Mouse (Mus musculus) forebrain, embryonic 14.5 days (tissue): ENCODE data around the gene Tmem212. TPM values are rescaled to one million over a fixed set of nuclear protein-coding genes. Genes with fewer than 3 reads are reported as not detected.

Source experiments
- ATAC-seq: fragments of 200-750 bp; cut with Nextera tagmentation; 2 replicates; pipeline ENCODE4 v1.8.0; 2017; ENCODE audit warnings: mild to moderate bottlenecking, moderate library complexity
- DNase-seq: peaks from one replicate; pipeline ENCODE4 v3.0.0-alpha.2; 2015; ENCODE audit warnings: low spot score
- H3K27ac ChIP-seq: fragments of 300-500 bp; sonication (generic); 2 replicates; pipeline ENCODE4 v1.5.1; 2014; ENCODE audit warnings: low read depth, mild to moderate bottlenecking, control low read depth, low read length, moderate library complexity
- H3K27me3 ChIP-seq: fragments of 300-500 bp; sonication (generic); replicated peaks from 2 replicates; pipeline ENCODE4 v1.6.1; 2014; ENCODE audit warnings: low read length, control low read depth, mixed read lengths; ENCODE audit not compliant: control insufficient read depth, insufficient read depth
- H3K36me3 ChIP-seq: fragments of 300-500 bp; sonication (generic); 2 replicates; pipeline ENCODE4 v1.6.1; 2014; ENCODE audit warnings: low read length, control low read depth; ENCODE audit not compliant: control insufficient read depth, insufficient read depth
- H3K4me1 ChIP-seq: fragments of 300-500 bp; sonication (generic); 2 replicates; pipeline ENCODE4 v1.6.1; 2014; ENCODE audit warnings: antibody characterized with exemption, low read length, control low read depth; ENCODE audit not compliant: control insufficient read depth, insufficient read depth
- H3K4me2 ChIP-seq: fragments of 300-500 bp; sonication (generic); 2 replicates; pipeline ENCODE4 v1.6.1; 2014; ENCODE audit warnings: mild to moderate bottlenecking, control low read depth, low read length
- H3K4me3 ChIP-seq: fragments of 300-500 bp; sonication (generic); 2 replicates; pipeline ENCODE4 v1.5.1; 2014; ENCODE audit warnings: low read depth, low read length, control low read depth
- H3K9ac ChIP-seq: fragments of 300-500 bp; sonication (generic); 2 replicates; pipeline ENCODE4 v1.6.1; 2014; ENCODE audit warnings: mild to moderate bottlenecking, low read length, control low read depth, moderate library complexity
- H3K9me3 ChIP-seq: fragments of 300-500 bp; sonication (generic); replicated peaks from 2 replicates; pipeline ENCODE4 v1.6.1; 2016; ENCODE audit warnings: low read length, control low read depth, mixed read lengths; ENCODE audit not compliant: control insufficient read depth
- WGBS: fragments of 180-500 bp; shearing (Covaris S2); extraction: QIAGEN DNeasy Blood & Tissue Kit; methylation state at CpG from one replicate; pipeline ENCODE4 v1.1.7; 2014; 5-methylcytosine and 5-hydroxymethylcytosine counted together
- polyA plus RNA-seq: library from polyadenylated mRNA; unstranded; fragments of >200 nt; fragmentation: Nextera tagmentation; extraction: Ambion mirVana; gene quantifications from 2 replicates; pipeline ENCODE4 v1.2.1, GENCODE M21; 2014

Tmem212 gene
- polyA plus RNA-seq, 1 experiment from 2014 or later: not detected

GRCm38 (mm10) chr3:27932391-27932790, 36.2 kb upstream of the Tmem212 start:
- ATAC-seq (no peak), DNase-seq (no peak)
- Histone ChIP-seq H3K4me1 (no peaks in the 10 kb centered on the region), H3K9ac (no peak overlapping the region), H3K9me3 (no peaks in the 10 kb centered on the region), H3K4me3 (no peak overlapping the region), H3K36me3 (no peaks in the 10 kb centered on the region), H3K27ac (no peak overlapping the region), H3K4me2 (no peak overlapping the region), H3K27me3 (no peaks in the 10 kb centered on the region)
- 92% methylated on average over 5 of the region's 5 CpGs for WGBS

DNA sequence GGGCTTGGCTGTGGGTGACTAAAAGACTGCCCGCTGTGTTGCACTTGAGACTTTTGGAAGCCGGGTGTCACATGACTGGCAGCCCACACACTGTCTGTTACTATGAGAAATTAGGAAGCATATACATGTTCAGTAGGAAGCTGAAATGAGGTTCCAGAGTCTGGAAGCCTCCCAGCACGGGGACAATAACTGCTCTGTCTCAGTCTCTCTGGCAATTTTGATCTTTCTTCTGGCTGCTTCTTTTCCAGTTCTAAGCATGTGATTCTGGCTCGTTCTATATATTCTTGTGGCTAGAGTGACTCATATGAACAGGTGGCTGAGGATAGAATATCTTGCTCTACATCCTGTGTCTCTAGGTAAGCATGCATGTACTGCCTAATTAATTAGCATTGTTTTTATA, 33.1 kb upstream of the Tmem212 start:
- no peak for DNase-seq
- H3K9ac ChIP-seq: no peak overlapping the region
- H3K4me3 ChIP-seq: no peak overlapping the region
- H3K4me1 ChIP-seq: no peaks in the 10 kb centered on the region
- H3K4me2 ChIP-seq: no peak overlapping the region
- 87% methylated on average over 4 of the region's 4 CpGs for WGBS
- H3K36me3 ChIP-seq: no peaks in the 10 kb centered on the region
- ATAC-seq: no peak
- no peaks in the 10 kb centered on the region for H3K27me3 ChIP-seq
- no peak overlapping the region for H3K27ac ChIP-seq
- H3K9me3 ChIP-seq: no peaks in the 10 kb centered on the region

- H3K4me1 ChIP-seq: no peaks in the 10 kb centered on the region
- ATAC-seq: no peak
- WGBS: 88% methylated on average over 3 of the region's 3 CpGs
- H3K9me3 ChIP-seq: no peaks in the 10 kb centered on the region; the same call in 1 of the 2 replicates
- no peaks in the 10 kb centered on the region for H3K27me3 ChIP-seq
- no peak for DNase-seq
- no peak overlapping the region for H3K9ac ChIP-seq
- H3K27ac ChIP-seq: no peak overlapping the region
- no peaks in the 10 kb centered on the region for H3K36me3 ChIP-seq
- H3K4me2 ChIP-seq: no peak overlapping the region
- H3K4me3 ChIP-seq: no peak overlapping the region
Observed at GRCm38 (mm10) chr3:27924037-27924436, 27.9 kb upstream of the Tmem212 start.

- no peaks in the 10 kb centered on the region for H3K36me3 ChIP-seq
- 90% methylated on average over 11 of the region's 11 CpGs for WGBS
- H3K9me3 ChIP-seq: no peaks in the 10 kb centered on the region; the same call in 1 of the 2 replicates
- no peak overlapping the region for H3K4me3 ChIP-seq
- no peak overlapping the region for H3K27ac ChIP-seq
- H3K4me2 ChIP-seq: no peak overlapping the region
- H3K27me3 ChIP-seq: no peaks in the 10 kb centered on the region
- ATAC-seq (no peak), DNase-seq (no peak)
- no peaks in the 10 kb centered on the region for H3K4me1 ChIP-seq
- H3K9ac ChIP-seq: no peak overlapping the region
Observed at GRCm38 (mm10) chr3:27921268-27922020, 25.3 kb upstream of the Tmem212 start.

DNA sequence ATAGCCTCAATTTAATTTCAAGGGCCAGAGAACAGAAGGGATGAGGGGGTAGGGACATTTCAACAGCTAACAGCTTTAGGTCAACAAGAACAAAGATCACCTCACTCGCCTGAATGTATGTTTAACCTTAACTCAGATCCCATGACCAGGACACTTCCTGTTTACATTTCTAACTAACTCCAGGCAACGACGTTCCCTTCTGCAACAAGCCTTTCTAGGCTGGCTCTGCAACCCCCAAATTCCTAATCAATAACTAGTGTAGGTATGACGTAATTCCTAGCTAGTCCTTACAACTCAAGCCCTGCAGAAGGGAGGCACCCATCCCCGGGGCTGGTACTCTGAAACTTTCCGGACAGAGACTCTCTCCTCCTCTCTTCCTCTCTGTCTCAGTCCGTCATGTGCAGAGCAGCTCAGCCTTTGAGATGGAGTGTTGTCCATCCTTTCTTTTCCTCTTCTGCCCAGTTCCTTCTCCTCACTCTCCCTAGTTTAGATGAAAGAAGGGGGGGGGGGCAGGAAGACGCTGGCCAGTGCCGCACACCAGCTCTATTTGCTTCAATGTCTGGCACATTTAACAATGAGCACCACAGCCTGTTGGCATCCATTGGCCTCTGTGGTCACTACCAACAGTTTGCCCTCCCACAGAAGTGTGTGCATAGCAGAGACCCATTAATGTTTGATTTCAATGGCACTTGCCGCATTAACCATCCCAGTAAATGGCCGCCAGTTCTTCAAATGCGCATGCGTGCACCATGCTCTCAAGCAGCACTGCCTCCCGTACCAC, 22.7 kb upstream of the Tmem212 start:
- no peak overlapping the region for H3K9ac ChIP-seq
- no peaks in the 10 kb centered on the region for H3K36me3 ChIP-seq
- WGBS: 94% methylated on average over 14 of the region's 14 CpGs

DNA sequence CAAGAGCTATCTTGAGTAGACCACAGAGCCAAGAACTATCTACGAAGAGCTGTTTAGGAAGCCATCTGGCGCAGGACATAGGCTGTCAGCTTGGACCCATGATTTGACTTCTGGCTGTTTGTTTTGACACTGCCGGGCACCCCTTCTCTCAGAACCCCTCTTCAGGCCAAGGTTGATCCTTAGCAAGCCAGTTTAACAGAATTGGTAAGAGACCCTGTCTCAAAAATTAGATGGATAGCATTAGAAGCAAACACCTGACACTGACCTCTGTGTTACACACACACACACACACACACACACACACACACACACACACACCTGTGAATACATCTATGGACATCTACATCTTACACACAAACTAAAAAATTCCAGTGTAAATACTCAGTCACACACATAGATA, 12.8 kb upstream of the Tmem212 start:
- ATAC-seq (no peak), DNase-seq (no peak)
- WGBS: 94% methylated on average over 3 of the region's 3 CpGs
- no peaks in the 10 kb centered on the region for H3K36me3 ChIP-seq
- H3K4me2 ChIP-seq: no peak overlapping the region
- no peak overlapping the region for H3K9ac ChIP-seq
- H3K27ac ChIP-seq: no peak overlapping the region
- H3K4me3 ChIP-seq: no peak overlapping the region
- H3K27me3 ChIP-seq: no peaks in the 10 kb centered on the region
- no peaks in the 10 kb centered on the region for H3K4me1 ChIP-seq
- no peaks in the 10 kb centered on the region; the same call in 1 of the 2 replicates for H3K9me3 ChIP-seq

More for the DNA sequence above, 22.7 kb upstream of the Tmem212 start:
- Histone ChIP-seq H3K4me1 (no peaks in the 10 kb centered on the region), H3K27ac (no peak overlapping the region), H3K4me2 (no peak overlapping the region), H3K9me3 (no peaks in the 10 kb centered on the region; the same call in 1 of the 2 replicates), H3K4me3 (no peak overlapping the region), H3K27me3 (no peaks in the 10 kb centered on the region)
- DNase-seq (no peak), ATAC-seq (no peak)

GRCm38 (mm10) chr3:27908316-27908715, 12.1 kb upstream of the Tmem212 start:
- no peak overlapping the region for H3K9ac ChIP-seq
- H3K9me3 ChIP-seq: no peaks in the 10 kb centered on the region; the same call in 1 of the 2 replicates
- H3K4me1 ChIP-seq: no peaks in the 10 kb centered on the region
- no peak overlapping the region for H3K4me3 ChIP-seq
- no peak overlapping the region for H3K27ac ChIP-seq
- H3K36me3 ChIP-seq: no peaks in the 10 kb centered on the region
- no peaks in the 10 kb centered on the region for H3K27me3 ChIP-seq
- WGBS: 81% methylated on average over 2 of the region's 2 CpGs
- ATAC-seq (no peak), DNase-seq (no peak)
- no peak overlapping the region for H3K4me2 ChIP-seq

DNA sequence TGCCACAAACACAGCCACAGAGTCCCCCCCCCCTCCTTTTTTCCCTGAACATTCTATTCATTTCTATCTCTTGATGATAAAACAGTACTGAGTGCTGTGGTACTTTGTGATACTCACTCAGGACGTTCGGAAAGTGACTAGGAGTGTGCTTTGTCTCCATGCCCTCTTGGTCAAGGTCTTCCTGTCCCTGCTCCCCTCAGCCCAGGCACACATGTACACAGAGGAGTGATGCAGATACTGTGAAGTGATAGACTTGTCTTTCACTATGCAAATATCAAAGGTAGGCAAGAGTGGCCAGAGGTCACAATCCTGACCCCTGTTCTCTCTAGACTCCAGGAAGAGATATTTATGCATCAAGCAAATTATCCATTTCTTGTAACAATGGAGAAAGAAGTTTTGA, 11.1 kb upstream of the Tmem212 start:
- ATAC-seq: no peak

More for the DNA sequence above, 11.1 kb upstream of the Tmem212 start:
- no peaks in the 10 kb centered on the region for H3K36me3 ChIP-seq
- H3K4me3 ChIP-seq: no peak overlapping the region
- DNase-seq: no peak
- no peak overlapping the region for H3K27ac ChIP-seq
- H3K27me3 ChIP-seq: no peaks in the 10 kb centered on the region
- H3K4me2 ChIP-seq: no peak overlapping the region
- no peaks in the 10 kb centered on the region; the same call in 1 of the 2 replicates for H3K9me3 ChIP-seq
- H3K9ac ChIP-seq: no peak overlapping the region
- WGBS: 93% methylated on average over 2 of the region's 2 CpGs
- no peaks in the 10 kb centered on the region for H3K4me1 ChIP-seq
